Mouse (Mus musculus): ENCODE results near the gene Naa10.

The Naa10 gene

DNA sequence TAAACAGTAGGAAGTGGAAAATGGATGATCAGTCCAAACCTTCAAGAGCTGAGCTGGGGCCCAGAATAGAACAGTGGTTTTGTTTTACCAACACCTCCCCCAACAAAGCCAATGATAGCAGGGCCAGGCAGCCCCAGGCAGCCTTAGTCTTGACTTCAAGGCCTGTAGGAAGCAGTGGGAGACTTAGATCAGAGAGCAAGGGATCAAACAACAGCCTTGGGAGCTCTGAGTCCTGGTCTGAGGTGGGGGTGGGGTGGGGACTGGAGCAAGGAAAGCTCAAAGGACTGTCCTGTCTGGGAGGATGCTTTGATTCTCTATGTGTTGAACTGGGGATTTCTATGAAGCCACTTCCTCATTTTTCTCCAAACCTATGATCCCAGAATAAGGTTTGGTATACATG is 50.3 kb downstream of the Naa10 start:
- in situ Hi-C loops (cut with MboI; ENCODE audit: unreplicated experiment in 2 of 2): no loop called here

DNA sequence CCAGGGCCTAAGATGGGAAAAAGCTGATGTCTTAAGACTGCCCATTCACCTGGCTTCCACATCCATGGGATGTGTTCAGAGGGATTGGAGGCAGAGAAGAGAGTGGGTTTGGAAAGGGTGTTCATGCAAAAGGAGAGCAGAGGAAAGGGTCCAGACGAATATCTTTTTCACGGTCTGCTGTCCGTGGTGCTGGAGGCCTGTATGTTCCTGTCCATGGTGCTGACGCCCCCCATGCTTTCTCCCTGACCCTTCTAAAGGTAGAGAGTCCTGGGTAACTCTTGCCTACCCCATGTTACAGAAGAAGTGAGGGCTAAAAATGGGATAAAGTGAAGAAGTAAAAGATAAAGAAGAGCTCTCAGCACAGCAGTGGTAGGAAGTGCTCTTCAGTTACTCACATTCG is 52.4 kb downstream of the Naa10 start:
- in situ Hi-C loops (cut with MboI; ENCODE audit: unreplicated experiment in 2 of 2): no loop called here

DNA sequence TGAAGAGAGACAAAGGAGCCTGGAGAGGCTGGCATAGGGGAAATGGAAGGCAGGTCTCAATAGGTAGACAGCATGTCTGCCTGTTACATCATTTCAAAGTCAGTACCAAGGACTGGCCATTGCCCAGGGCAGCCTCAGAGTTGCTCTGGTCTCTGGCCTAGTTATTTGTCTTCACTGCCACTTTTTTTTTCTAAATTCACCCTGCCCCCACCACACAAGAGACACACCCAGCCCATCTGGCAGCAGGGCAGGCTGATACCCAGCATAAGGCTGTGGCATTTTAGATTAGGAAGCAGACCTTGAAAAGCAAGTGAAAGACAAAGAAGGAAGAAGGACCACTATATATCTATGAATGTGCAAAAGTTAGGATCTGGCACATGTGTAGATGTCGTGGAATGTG is 53.9 kb downstream of the Naa10 start:
- in situ Hi-C loops (cut with MboI; ENCODE audit: unreplicated experiment in 2 of 2): no loop called here

DNA sequence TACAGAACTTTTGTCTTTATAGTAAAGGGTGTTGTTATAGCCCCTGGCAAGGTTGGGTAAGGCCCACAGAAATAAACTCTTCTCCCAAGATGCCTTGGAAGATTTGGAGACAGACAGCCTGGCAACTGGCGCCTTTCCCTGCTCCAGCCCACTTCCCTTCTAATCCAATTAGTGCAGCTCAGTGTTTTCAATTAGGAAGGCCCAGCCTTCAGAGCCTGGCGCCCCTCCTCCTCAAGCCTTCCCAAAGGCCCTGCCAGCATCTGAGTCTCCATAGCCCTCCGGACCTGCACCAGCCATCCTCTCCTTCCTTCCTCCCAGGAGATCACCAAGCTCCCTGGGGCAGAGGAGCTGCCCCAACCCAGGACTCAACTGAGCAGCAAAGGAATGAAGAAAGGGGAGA is 54.5 kb downstream of the Naa10 start:
- in situ Hi-C loops (cut with MboI; ENCODE audit: unreplicated experiment in 2 of 2): no loop called here

Measured in v-Abl transformed pro-B cells (cell line).